Mouse (Mus musculus): Measurements from ENCODE around the gene Wdr25.

DNA sequence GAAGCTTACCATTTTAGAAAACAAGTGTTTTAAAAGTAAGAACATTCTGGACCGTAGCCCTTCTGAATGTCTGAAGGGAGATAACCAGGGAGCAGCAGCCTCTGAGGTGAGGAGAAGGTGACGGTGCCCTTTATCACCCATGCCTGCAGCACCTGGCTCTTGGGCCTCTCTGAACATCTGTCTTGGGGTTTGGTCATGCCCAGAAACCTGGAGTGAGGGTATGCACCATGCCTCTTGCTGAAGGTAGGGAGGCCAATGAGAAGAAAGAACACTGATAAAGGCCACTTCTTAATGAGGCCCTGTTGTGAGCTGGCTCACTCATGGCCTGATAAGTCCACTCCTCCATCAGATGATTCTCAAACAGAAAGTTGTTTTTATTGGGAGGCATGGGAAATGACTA lies 34.8 kb downstream of the Wdr25 start:
- TF ChIP-seq CTCF (conservative IDR thresholded peaks at IDR 0.05; ENCODE audit: insufficient read depth, insufficient read length, low read depth, low read length): no peak
- TF ChIP-seq POLR2A (IDR thresholded peaks at IDR 0.05; ENCODE audit: low read depth, low read length): no peak

All from kidney, adult 2 months (tissue).